Mouse (Mus musculus): ENCODE results near the gene Flvcr2. TPM values are rescaled to one million over a fixed set of nuclear protein-coding genes. Genes with fewer than 3 reads are reported as not detected.

Flvcr2 gene
- polyA plus RNA-seq (2014; fragmentation: Illumina TruSeq; extraction: RNeasy Lipid Tissue Mini Kit (QIAGEN cat#74804); ENCODE audit: low read depth, low replicate concordance): 1.8 TPM

DNA sequence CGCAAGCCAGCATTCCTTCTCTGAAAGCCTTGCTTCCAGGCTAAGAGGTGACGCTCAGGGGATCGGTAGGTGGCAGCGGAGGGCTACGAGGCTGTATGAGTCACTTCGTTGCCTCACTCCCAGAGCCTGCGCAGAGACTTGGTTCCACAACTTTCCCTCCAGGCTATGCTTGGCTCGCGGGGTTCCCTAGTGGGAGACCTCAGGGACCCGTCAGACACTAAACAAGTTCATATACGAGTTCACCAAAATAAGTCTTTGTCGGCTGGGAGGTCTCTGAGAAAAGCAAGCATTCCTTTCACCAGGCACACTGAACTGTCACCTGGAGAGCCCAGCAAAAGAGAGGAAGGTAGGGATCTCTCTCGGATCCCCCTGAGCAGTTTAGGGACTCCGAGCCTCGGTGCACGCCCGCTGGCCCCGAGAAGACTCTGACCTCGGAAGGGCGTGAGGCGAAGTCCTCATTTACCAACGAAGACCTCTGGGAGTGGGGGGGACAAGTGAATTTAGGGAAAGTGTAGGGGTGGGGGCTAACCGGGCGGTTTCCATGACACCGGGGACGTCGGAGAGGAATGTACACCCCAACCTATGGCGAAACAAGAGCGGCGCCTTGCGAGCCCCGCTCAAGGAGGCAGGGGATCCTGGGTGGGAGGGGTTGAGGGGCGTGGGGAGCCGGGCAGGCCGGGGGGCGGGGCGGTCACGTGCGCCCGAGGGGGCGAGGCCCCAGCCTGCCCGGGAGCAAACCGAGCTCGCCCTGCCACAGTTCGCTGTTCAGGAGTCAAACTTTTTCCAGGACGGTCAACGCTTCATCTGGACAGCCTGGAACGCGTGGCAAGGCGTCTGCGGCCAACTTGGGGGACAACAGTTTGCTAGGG lies at the start of gene Flvcr2:
Gene Flvcr2 (plus strand): TSS at position 713 of the 869 bp plus-strand sequence.

DNA sequence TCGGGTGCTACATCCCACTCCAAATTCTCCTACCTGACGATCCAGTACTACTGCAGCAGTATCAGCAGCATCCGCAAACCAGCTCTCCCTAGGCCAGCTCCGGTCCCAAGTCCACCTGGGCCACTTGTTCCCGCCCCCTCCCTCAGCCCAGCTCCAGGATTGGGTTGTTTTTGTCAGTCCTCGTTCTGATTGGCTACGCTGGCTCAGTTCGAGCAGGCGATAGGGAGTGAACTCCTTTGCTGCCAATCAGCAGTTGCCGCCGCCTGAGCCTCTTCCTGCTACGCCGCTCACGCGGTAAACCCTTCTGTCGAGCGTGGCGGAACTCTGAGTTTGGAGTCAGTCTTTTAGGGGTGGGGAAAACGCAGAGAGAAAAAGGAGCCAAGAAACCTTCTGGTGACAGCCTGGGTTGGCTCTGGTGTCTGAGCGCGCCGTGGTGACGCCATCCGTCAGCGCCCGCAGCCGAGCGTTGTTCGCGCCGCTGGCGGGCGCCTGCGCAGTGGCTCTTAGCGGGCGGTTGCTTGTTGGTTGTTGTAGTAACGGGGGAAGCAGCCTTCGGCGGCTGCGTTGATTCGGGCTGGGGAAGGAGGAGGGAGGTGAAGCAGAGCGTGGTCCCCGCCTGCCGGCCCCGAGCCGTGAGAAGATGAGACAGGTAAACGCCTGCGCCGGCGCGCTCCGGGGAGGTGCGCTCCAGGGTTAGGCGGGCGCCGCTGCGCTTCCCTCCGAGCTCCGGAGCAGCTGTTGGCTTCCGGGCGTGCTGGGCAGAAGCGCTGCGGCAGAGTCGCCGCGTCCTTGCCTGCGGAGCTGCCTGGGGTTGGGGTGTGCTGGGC lies 78.3 kb downstream of the Flvcr2 start, which contains the start of the genes Erg28 and Ttll5:
Gene Erg28 (minus strand): TSS at position 113 of the 827 bp plus-strand sequence.
Gene Ttll5 (plus strand): TSS at position 222 of the 827 bp plus-strand sequence.

Other genes starting within 250 kb of the Flvcr2 start
- gene Jdp2, start 147.5 kb upstream of the Flvcr2 start, polyA plus RNA-seq (2014; fragmentation: Illumina TruSeq; extraction: RNeasy Lipid Tissue Mini Kit (QIAGEN cat#74804); ENCODE audit: low read depth, low replicate concordance): 8.9 TPM
- gene Batf, start 59.9 kb upstream of the Flvcr2 start, polyA plus RNA-seq (2014; fragmentation: Illumina TruSeq; extraction: RNeasy Lipid Tissue Mini Kit (QIAGEN cat#74804); ENCODE audit: low read depth, low replicate concordance): 1.4 TPM
- gene Erg28, start 78.0 kb downstream of the Flvcr2 start, polyA plus RNA-seq (2014; fragmentation: Illumina TruSeq; extraction: RNeasy Lipid Tissue Mini Kit (QIAGEN cat#74804); ENCODE audit: low read depth, low replicate concordance): 40.8 TPM
- 13.4 TPM for gene Ttll5, start 78.1 kb downstream of the Flvcr2 start, polyA plus RNA-seq (2014; fragmentation: Illumina TruSeq; extraction: RNeasy Lipid Tissue Mini Kit (QIAGEN cat#74804); ENCODE audit: low read depth, low replicate concordance)

Data from adipose tissue, adult 10 weeks (tissue).